In genomic region chr4:64755986-64756385, GRCm38 (mm10) we compare ENCODE assay signal across 24 mouse cellular contexts.
DNase-seq lines count a peak whose midpoint lies in the region; ATAC-seq and TF ChIP-seq lines count a peak whose summit lies in the region.
"Had no signal": no experiment of that assay in that cellular context is flagged by ENCODE, and none has a peak within 500 bp of the region (broad histone marks: within the 10 kb centered on the region; RNA-seq: fewer than 3 reads in every experiment).

No protein-coding gene starts in this region.

- no peaks in the 10 kb centered on the region for H3K27me3 ChIP-seq in hindbrain, embryonic 11.5 days (ENCODE audit: control insufficient read depth, insufficient read depth, low read length)
- no peaks in the 10 kb centered on the region for H3K27me3 ChIP-seq in hindbrain, embryonic 16.5 days (replicated peaks; ENCODE audit: control insufficient read depth, insufficient read depth, low read length)
- no peaks in the 10 kb centered on the region for H3K27me3 ChIP-seq in midbrain, postnatal 0 days (ENCODE audit: insufficient read depth, low read length)
- H3K27me3 ChIP-seq in midbrain, embryonic 16.5 days (ENCODE audit: control insufficient read depth, insufficient read depth, low read depth, low read length) = no peaks in the 10 kb centered on the region
- H3K27me3 ChIP-seq in embryonic facial prominence, embryonic 14.5 days (replicated peaks; ENCODE audit: control insufficient read depth, insufficient read depth, low read length) = no peaks in the 10 kb centered on the region
- H3K27me3 ChIP-seq: embryonic facial prominence, embryonic 13.5 days; kidney, embryonic 15.5 days; neural tube, embryonic 12.5 days had no signal

- H3K4me2 ChIP-seq in hindbrain, embryonic 11.5 days (replicated peaks; ENCODE audit: low read depth, low read length) = no peak overlapping the region
- H3K4me2 ChIP-seq in hindbrain, embryonic 16.5 days (ENCODE audit: low read length) = no peak overlapping the region
- H3K4me2 ChIP-seq in midbrain, postnatal 0 days (ENCODE audit: low read depth, low read length, poor library complexity, severe bottlenecking) = no peak overlapping the region
- no peak overlapping the region for H3K4me2 ChIP-seq in midbrain, embryonic 16.5 days (ENCODE audit: low read length)
- H3K4me2 ChIP-seq in embryonic facial prominence, embryonic 14.5 days (ENCODE audit: low read depth, low read length) = no peak overlapping the region
- H3K4me2 ChIP-seq: embryonic facial prominence, embryonic 13.5 days; kidney, embryonic 15.5 days; neural tube, embryonic 12.5 days had no signal

- no peak overlapping the region for H3K9ac ChIP-seq in hindbrain, embryonic 11.5 days (ENCODE audit: low read depth, low read length)
- no peak overlapping the region for H3K9ac ChIP-seq in hindbrain, embryonic 16.5 days (ENCODE audit: low read depth, low read length)
- no peak overlapping the region for H3K9ac ChIP-seq in midbrain, postnatal 0 days (replicated peaks; ENCODE audit: low read length, poor library complexity, severe bottlenecking)
- no peak overlapping the region for H3K9ac ChIP-seq in midbrain, embryonic 16.5 days (ENCODE audit: low read depth, low read length)
- H3K9ac ChIP-seq in embryonic facial prominence, embryonic 14.5 days (ENCODE audit: low read depth, low read length) = no peak overlapping the region
- H3K9ac ChIP-seq: embryonic facial prominence, embryonic 13.5 days; kidney, embryonic 15.5 days; neural tube, embryonic 12.5 days had no signal

- H3K36me3 ChIP-seq in hindbrain, embryonic 11.5 days (ENCODE audit: control insufficient read depth, insufficient read depth, low read length) = no peaks in the 10 kb centered on the region
- H3K36me3 ChIP-seq in hindbrain, embryonic 16.5 days (ENCODE audit: control insufficient read depth, insufficient read depth, low read length) = no peaks in the 10 kb centered on the region
- H3K36me3 ChIP-seq in midbrain, postnatal 0 days (ENCODE audit: insufficient read depth, low read length) = no peaks in the 10 kb centered on the region
- no peaks in the 10 kb centered on the region for H3K36me3 ChIP-seq in midbrain, embryonic 16.5 days (ENCODE audit: control insufficient read depth, insufficient read depth, low read length)
- no peaks in the 10 kb centered on the region for H3K36me3 ChIP-seq in embryonic facial prominence, embryonic 14.5 days (ENCODE audit: control insufficient read depth, insufficient read depth, low read length)
- H3K36me3 ChIP-seq: embryonic facial prominence, embryonic 13.5 days; heart, embryonic 10.5 days; kidney, embryonic 15.5 days; neural tube, embryonic 12.5 days had no signal

- ATAC-seq in hindbrain, embryonic 11.5 days (ENCODE audit: low FRiP score) = no peak
- ATAC-seq in hindbrain, embryonic 16.5 days = no peak
- no peak for ATAC-seq in midbrain, postnatal 0 days (ENCODE audit: low FRiP score)
- no peak for ATAC-seq in midbrain, embryonic 16.5 days
- no peak for ATAC-seq in embryonic facial prominence, embryonic 14.5 days (ENCODE audit: low read depth)
- no peak for ATAC-seq in CD4-positive, CD25-positive, alpha-beta regulatory T cell, adult 4 months
- ATAC-seq: activated CD4-positive, CD25-positive, alpha-beta regulatory T cell, adult 4 months; forebrain, embryonic 14.5 days; intestine, postnatal 0 days had no signal

- H3K9me3 ChIP-seq in hindbrain, embryonic 11.5 days (ENCODE audit: control insufficient read depth, low read length) = no peaks in the 10 kb centered on the region
- H3K9me3 ChIP-seq in hindbrain, embryonic 16.5 days (ENCODE audit: control insufficient read depth, low read length) = no peaks in the 10 kb centered on the region
- no peaks in the 10 kb centered on the region for H3K9me3 ChIP-seq in midbrain, postnatal 0 days (ENCODE audit: low read length)
- H3K9me3 ChIP-seq in midbrain, embryonic 16.5 days (replicated peaks; ENCODE audit: control insufficient read depth, low read length, poor library complexity, severe bottlenecking) = no peaks in the 10 kb centered on the region
- no peaks in the 10 kb centered on the region for H3K9me3 ChIP-seq in embryonic facial prominence, embryonic 14.5 days (ENCODE audit: control insufficient read depth, low read length)
- H3K9me3 ChIP-seq: embryonic facial prominence, embryonic 13.5 days; heart, embryonic 10.5 days; kidney, embryonic 15.5 days; neural tube, embryonic 12.5 days had no signal

- no peaks in the 10 kb centered on the region for H3K4me1 ChIP-seq in hindbrain, embryonic 11.5 days (replicated peaks; ENCODE audit: control insufficient read depth, insufficient read depth, low read length)
- H3K4me1 ChIP-seq in hindbrain, embryonic 16.5 days (ENCODE audit: control insufficient read depth, insufficient read depth, low read depth, low read length) = no peaks in the 10 kb centered on the region
- no peaks in the 10 kb centered on the region for H3K4me1 ChIP-seq in midbrain, postnatal 0 days (ENCODE audit: insufficient read depth, low read length)
- H3K4me1 ChIP-seq in midbrain, embryonic 16.5 days (ENCODE audit: control insufficient read depth, insufficient read depth, low read length) = no peaks in the 10 kb centered on the region
- no peaks in the 10 kb centered on the region; the same call in 1 of the 2 replicates for H3K4me1 ChIP-seq in embryonic facial prominence, embryonic 14.5 days (ENCODE audit: control insufficient read depth, insufficient read depth, low read length)
- H3K4me1 ChIP-seq: heart, embryonic 10.5 days; kidney, embryonic 15.5 days; neural tube, embryonic 12.5 days had no signal

- DNase-seq in hindbrain, embryonic 11.5 days (ENCODE audit: low spot score) = peak; percentile 10
- DNase-seq in midbrain, postnatal 0 days (ENCODE audit: low spot score) = peak; percentile 2
- DNase-seq in embryonic facial prominence, embryonic 14.5 days (ENCODE audit: low spot score) = peak; percentile 27
- no peak for DNase-seq in thymus, postnatal 0 days (ENCODE audit: low spot score)
- no peak for DNase-seq in testis, postnatal 14 days (ENCODE audit: low spot score)
- DNase-seq: adrenal gland, postnatal 10 days; B cell, adult 2 months; cerebellum, adult 2 months; heart, postnatal 4 days; lung, postnatal 4 days; right cerebral cortex, postnatal 14 days; spleen, adult 18-20 months; thymus, postnatal 36 days had no signal

- TF ChIP-seq CTCF in midbrain, postnatal 0 days (IDR thresholded peaks at IDR 0.05) = no peak

- 64% methylated on average over 4 of the region's 4 CpGs for WGBS in hindbrain, embryonic 11.5 days
- WGBS in hindbrain, embryonic 16.5 days = 77% methylated on average over 4 of the region's 4 CpGs
- WGBS in midbrain, postnatal 0 days = 73% methylated on average over 4 of the region's 4 CpGs
- 79% methylated on average over 4 of the region's 4 CpGs for WGBS in midbrain, embryonic 16.5 days
- 32% methylated on average over 4 of the region's 4 CpGs for WGBS in embryonic facial prominence, embryonic 14.5 days

- H3K4me3 ChIP-seq in hindbrain, embryonic 11.5 days (ENCODE audit: low read depth, low read length) = no peak overlapping the region
- H3K4me3 ChIP-seq in hindbrain, embryonic 16.5 days (ENCODE audit: low read length) = no peak overlapping the region
- H3K4me3 ChIP-seq in midbrain, postnatal 0 days (ENCODE audit: low read depth, low read length) = no peak overlapping the region
- H3K4me3 ChIP-seq in midbrain, embryonic 16.5 days (ENCODE audit: low read depth, low read length) = no peak overlapping the region
- no peak overlapping the region for H3K4me3 ChIP-seq in embryonic facial prominence, embryonic 14.5 days (ENCODE audit: low read depth, low read length)
- H3K4me3 ChIP-seq: embryonic facial prominence, embryonic 13.5 days; heart, embryonic 10.5 days; kidney, embryonic 15.5 days; layer of hippocampus, adult 2 months; neural tube, embryonic 12.5 days had no signal

- H3K27ac ChIP-seq in hindbrain, embryonic 11.5 days (ENCODE audit: low read depth, low read length) = no peak overlapping the region
- no peak overlapping the region for H3K27ac ChIP-seq in hindbrain, embryonic 16.5 days (ENCODE audit: low read depth, low read length)
- no peak overlapping the region for H3K27ac ChIP-seq in midbrain, postnatal 0 days (ENCODE audit: low read depth, low read length)
- no peak overlapping the region for H3K27ac ChIP-seq in midbrain, embryonic 16.5 days (ENCODE audit: low read length)
- H3K27ac ChIP-seq in embryonic facial prominence, embryonic 14.5 days (replicated peaks; ENCODE audit: low read depth, low read length) = no peak overlapping the region
- H3K27ac ChIP-seq: embryonic facial prominence, embryonic 13.5 days; heart, embryonic 10.5 days; kidney, embryonic 15.5 days; layer of hippocampus, adult 2 months; neural tube, embryonic 12.5 days had no signal

Comparison
In these comparisons a context has a peak if more than half of its experiments do, and no peak if none do; other contexts are left out.
1. DNase-seq: peak in hindbrain, embryonic 11.5 days (single experiment), midbrain, postnatal 0 days (single experiment) and embryonic facial prominence, embryonic 14.5 days (single experiment); none in thymus, postnatal 0 days (single experiment) and testis, postnatal 14 days (single experiment).